Mouse (Mus musculus): ENCODE results near the gene Cops2. TPM values are rescaled to one million over a fixed set of nuclear protein-coding genes. Genes with fewer than 3 reads are reported as not detected.

Cops2 gene
- polyA plus RNA-seq, 1 experiment from 2014 or later: 85.9 TPM

- WGBS: 64% methylated on average over 1 of the region's 1 CpGs
- no peaks in the 10 kb centered on the region for H3K9me3 ChIP-seq (ENCODE audit: low read depth, low read length)
- DNase-seq (no peak), ATAC-seq (ENCODE audit: insufficient read depth) (no peak)
- no peak overlapping the region for H3K27ac ChIP-seq (ENCODE audit: low read depth)
- no peak for TF ChIP-seq CTCF (IDR thresholded peaks at IDR 0.05; ENCODE audit: low read depth)
- H3K27me3 ChIP-seq (ENCODE audit: insufficient read depth, low read length): no peaks in the 10 kb centered on the region
- no peak overlapping the region for H3K4me2 ChIP-seq
- no peaks in the 10 kb centered on the region for H3K4me1 ChIP-seq (ENCODE audit: insufficient read depth)
- H3K4me3 ChIP-seq (ENCODE audit: low read depth, low read length): no peak overlapping the region
- H3K36me3 ChIP-seq (ENCODE audit: insufficient read depth): peaks cover 3% of the 10 kb centered on the region; the same call in 1 of the 2 replicates
- no peak overlapping the region for H3K9ac ChIP-seq
Observed at GRCm38 (mm10) chr2:125864551-125864950, 5.6 kb upstream of the Cops2 start.

GRCm38 (mm10) chr2:125863799-125864198, 4.9 kb upstream of the Cops2 start:
- Histone ChIP-seq H3K4me2 (no peak overlapping the region), H3K27ac (ENCODE audit: low read depth) (no peak overlapping the region), H3K36me3 (ENCODE audit: insufficient read depth) (no peaks in the 10 kb centered on the region), H3K4me3 (ENCODE audit: low read depth, low read length) (no peak overlapping the region), H3K4me1 (ENCODE audit: insufficient read depth) (no peaks in the 10 kb centered on the region), H3K27me3 (ENCODE audit: insufficient read depth, low read length) (no peaks in the 10 kb centered on the region), H3K9me3 (ENCODE audit: low read depth, low read length) (no peaks in the 10 kb centered on the region), H3K9ac (no peak overlapping the region)
- DNase-seq: no peak
- TF ChIP-seq CTCF (IDR thresholded peaks at IDR 0.05; ENCODE audit: low read depth): no peak
- 79% methylated on average over 3 of the region's 3 CpGs for WGBS
- ATAC-seq (ENCODE audit: insufficient read depth): no peak

GRCm38 (mm10) chr2:125857707-125858106, 1.2 kb downstream of the Cops2 start:
- Histone ChIP-seq H3K27me3 (ENCODE audit: insufficient read depth, low read length) (no peaks in the 10 kb centered on the region), H3K9me3 (ENCODE audit: low read depth, low read length) (no peaks in the 10 kb centered on the region), H3K36me3 (ENCODE audit: insufficient read depth) (no peaks in the 10 kb centered on the region), H3K4me2 (peak overlapping the region; percentile 65), H3K4me3 (ENCODE audit: low read depth, low read length) (peak overlapping the region; percentile 100), H3K4me1 (ENCODE audit: insufficient read depth) (peaks cover 2% of the 10 kb centered on the region; the same call in 1 of the 2 replicates), H3K27ac (ENCODE audit: low read depth) (no peak overlapping the region), H3K9ac (peak overlapping the region; percentile 97)
- no peak for ATAC-seq (ENCODE audit: insufficient read depth)
- peak; percentile 25; the same call in 1 of the 2 replicates for TF ChIP-seq CTCF (IDR thresholded peaks at IDR 0.05; ENCODE audit: low read depth)
- no peak for DNase-seq
- WGBS: 39% methylated on average over 3 of the region's 3 CpGs

GRCm38 (mm10) chr2:125851237-125851636, 7.7 kb downstream of the Cops2 start:
- no peaks in the 10 kb centered on the region for H3K9me3 ChIP-seq (ENCODE audit: low read depth, low read length)
- no peaks in the 10 kb centered on the region for H3K4me1 ChIP-seq (ENCODE audit: insufficient read depth)
- H3K4me2 ChIP-seq: no peak overlapping the region
- no peak overlapping the region for H3K27ac ChIP-seq (ENCODE audit: low read depth)
- peaks cover 20% of the 10 kb centered on the region for H3K36me3 ChIP-seq (ENCODE audit: insufficient read depth)
- no peaks in the 10 kb centered on the region for H3K27me3 ChIP-seq (ENCODE audit: insufficient read depth, low read length)
- H3K4me3 ChIP-seq (ENCODE audit: low read depth, low read length): no peak overlapping the region
- H3K9ac ChIP-seq: no peak overlapping the region
- no peak for TF ChIP-seq CTCF (IDR thresholded peaks at IDR 0.05; ENCODE audit: low read depth)
- ATAC-seq (ENCODE audit: insufficient read depth) (no peak), DNase-seq (no peak)
- WGBS: 75% methylated on average over 2 of the region's 2 CpGs

GRCm38 (mm10) chr2:125838708-125839284, 20.1 kb downstream of the Cops2 start:
- Histone ChIP-seq H3K27me3 (ENCODE audit: insufficient read depth, low read length) (no peaks in the 10 kb centered on the region), H3K4me1 (ENCODE audit: insufficient read depth) (no peaks in the 10 kb centered on the region), H3K9me3 (ENCODE audit: low read depth, low read length) (no peaks in the 10 kb centered on the region), H3K27ac (ENCODE audit: low read depth) (no peak overlapping the region), H3K4me3 (ENCODE audit: low read depth, low read length) (no peak overlapping the region), H3K4me2 (no peak overlapping the region), H3K36me3 (ENCODE audit: insufficient read depth) (peaks cover 76% of the 10 kb centered on the region), H3K9ac (no peak overlapping the region)
- 70% methylated on average over 2 of the region's 2 CpGs for WGBS
- TF ChIP-seq CTCF (IDR thresholded peaks at IDR 0.05; ENCODE audit: low read depth): no peak
- DNase-seq: no peak
- ATAC-seq (ENCODE audit: insufficient read depth): no peak

- Histone ChIP-seq H3K27ac (ENCODE audit: low read depth) (no peak overlapping the region), H3K4me3 (ENCODE audit: low read depth, low read length) (no peak overlapping the region), H3K9me3 (ENCODE audit: low read depth, low read length) (no peaks in the 10 kb centered on the region), H3K27me3 (ENCODE audit: insufficient read depth, low read length) (no peaks in the 10 kb centered on the region), H3K4me2 (no peak overlapping the region), H3K9ac (no peak overlapping the region), H3K36me3 (ENCODE audit: insufficient read depth) (peaks cover 77% of the 10 kb centered on the region), H3K4me1 (ENCODE audit: insufficient read depth) (no peaks in the 10 kb centered on the region)
- ATAC-seq (ENCODE audit: insufficient read depth): no peak
- no peak for DNase-seq
- TF ChIP-seq CTCF (IDR thresholded peaks at IDR 0.05; ENCODE audit: low read depth): no peak
- 94% methylated on average over 7 of the region's 7 CpGs for WGBS
Observed at GRCm38 (mm10) chr2:125838091-125838490, 20.8 kb downstream of the Cops2 start.

GRCm38 (mm10) chr2:125829924-125830323, 29.0 kb downstream of the Cops2 start:
- no peak for DNase-seq
- Histone ChIP-seq H3K27ac (ENCODE audit: low read depth) (no peak overlapping the region), H3K4me1 (ENCODE audit: insufficient read depth) (no peaks in the 10 kb centered on the region), H3K4me3 (ENCODE audit: low read depth, low read length) (no peak overlapping the region), H3K36me3 (ENCODE audit: insufficient read depth) (peaks cover 61% of the 10 kb centered on the region), H3K9me3 (ENCODE audit: low read depth, low read length) (no peaks in the 10 kb centered on the region), H3K9ac (no peak overlapping the region), H3K4me2 (no peak overlapping the region), H3K27me3 (ENCODE audit: insufficient read depth, low read length) (no peaks in the 10 kb centered on the region)
- ATAC-seq (ENCODE audit: insufficient read depth): no peak
- TF ChIP-seq CTCF (IDR thresholded peaks at IDR 0.05; ENCODE audit: low read depth): no peak
- WGBS: 89% methylated on average over 2 of the region's 2 CpGs

Measured in lung, embryonic 14.5 days (tissue).